8 mouse cellular contexts compared by ENCODE assay signal in genomic region chr8:71676803-71677202, GRCm38 (mm10). TPM values are rescaled to one million over a fixed set of nuclear protein-coding genes. Genes with fewer than 3 reads are reported as not detected.
A peak's percentile ranks its signal among the peaks of the same experiment; 100 is the strongest.
DNase-seq lines count a peak whose midpoint lies in the region; ATAC-seq and TF ChIP-seq lines count a peak whose summit lies in the region.

No protein-coding gene starts in this region.

- no peak for DNase-seq in lung, adult 2 months
- no peak for DNase-seq in lung, postnatal 10 days
- DNase-seq in retina, postnatal 1 day: no peak
- DNase-seq in layer of hippocampus, adult 9-11 months: no peak
- no peak for DNase-seq in testis, postnatal 14 days (ENCODE audit: low spot score)

- H3K27ac ChIP-seq in embryonic fibroblast, embryonic 13.5 days (ENCODE audit: insufficient read depth, low read length): no peak overlapping the region
- peak overlapping the region; percentile 82 for H3K27ac ChIP-seq in intestine, postnatal 0 days (ENCODE audit: low read depth, low read length)
- H3K27ac ChIP-seq in neural tube, embryonic 13.5 days (replicated peaks): no peak overlapping the region

- TF ChIP-seq CTCF in lung, adult 2 months (IDR thresholded peaks at IDR 0.05; ENCODE audit: insufficient read depth, low read length): no peak
- no peak for TF ChIP-seq CTCF in embryonic fibroblast, embryonic 13.5 days (IDR thresholded peaks at IDR 0.05; ENCODE audit: borderline replicate concordance, insufficient read depth, low read length)
- no peak for TF ChIP-seq CTCF in intestine, postnatal 0 days (IDR thresholded peaks at IDR 0.05; ENCODE audit: low read depth)

- 0 out of 2 replicates have a peak, but pooled peaks cover 5% of the 10 kb centered on the region for H3K36me3 ChIP-seq in intestine, postnatal 0 days (ENCODE audit: control insufficient read depth, insufficient read depth)
- H3K36me3 ChIP-seq in neural tube, embryonic 13.5 days: no peaks in the 10 kb centered on the region

- H3K9ac ChIP-seq in intestine, postnatal 0 days (ENCODE audit: low read depth, low read length): peak overlapping the region; percentile 58
- peak overlapping the region; percentile 78; the same call in 1 of the 2 replicates for H3K9ac ChIP-seq in neural tube, embryonic 13.5 days

- H3K4me2 ChIP-seq in intestine, postnatal 0 days (replicated peaks; ENCODE audit: low read depth): peak overlapping the region; percentile 90
- H3K4me2 ChIP-seq in neural tube, embryonic 13.5 days: peak overlapping the region; percentile 84

- ATAC-seq in intestine, postnatal 0 days: no peak
- ATAC-seq in neural tube, embryonic 13.5 days (ENCODE audit: low read depth): no peak

- TF ChIP-seq POLR2A in lung, adult 2 months (IDR thresholded peaks at IDR 0.05; ENCODE audit: borderline replicate concordance, extremely low read depth, low read depth, low read length): no peak
- no peak for TF ChIP-seq POLR2A in embryonic fibroblast, embryonic 13.5 days (IDR thresholded peaks at IDR 0.05; ENCODE audit: low read depth, low read length)

- peaks cover 3% of the 10 kb centered on the region for H3K27me3 ChIP-seq in intestine, postnatal 0 days (replicated peaks; ENCODE audit: control insufficient read depth, insufficient read depth, low read length)
- H3K27me3 ChIP-seq in neural tube, embryonic 13.5 days: peaks cover 81% of the 10 kb centered on the region

- peaks cover 7% of the 10 kb centered on the region for H3K4me1 ChIP-seq in lung, adult 2 months (ENCODE audit: control insufficient read depth, insufficient read depth, low read length)
- H3K4me1 ChIP-seq in embryonic fibroblast, embryonic 13.5 days (ENCODE audit: control insufficient read depth, insufficient read depth, low read length): peaks cover 7% of the 10 kb centered on the region
- H3K4me1 ChIP-seq in intestine, postnatal 0 days (replicated peaks; ENCODE audit: control insufficient read depth, insufficient read depth, low read length): no peaks in the 10 kb centered on the region; the same call in 1 of the 2 replicates
- peaks cover 32% of the 10 kb centered on the region for H3K4me1 ChIP-seq in neural tube, embryonic 13.5 days (replicated peaks)

- WGBS in lung, adult 2 months: 39% methylated on average over 9 of the region's 9 CpGs
- WGBS in intestine, postnatal 0 days: 53% methylated on average over 9 of the region's 9 CpGs
- WGBS in neural tube, embryonic 13.5 days: 52% methylated on average over 9 of the region's 9 CpGs

- no peaks in the 10 kb centered on the region for H3K9me3 ChIP-seq in intestine, postnatal 0 days (ENCODE audit: control insufficient read depth)
- no peaks in the 10 kb centered on the region for H3K9me3 ChIP-seq in neural tube, embryonic 13.5 days

- H3K4me3 ChIP-seq in lung, adult 2 months (replicated peaks; ENCODE audit: extremely low read depth, low read depth, low read length): peak overlapping the region; percentile 59
- H3K4me3 ChIP-seq in embryonic fibroblast, embryonic 13.5 days (ENCODE audit: insufficient read depth, low read length): peak overlapping the region; percentile 59; the same call in 1 of the 2 replicates
- peak overlapping the region; percentile 65 for H3K4me3 ChIP-seq in intestine, postnatal 0 days (ENCODE audit: low read depth, low read length)
- H3K4me3 ChIP-seq in neural tube, embryonic 13.5 days: peak overlapping the region; percentile 57

RNA-seq across cellular contexts. Expression of gene Jak3, which starts 0.7 kb away (rescaled TPM):
- 56.6 and 72.7 TPM in 2 replicates for polyA plus RNA-seq in lung, adult 2 months (2012; rRNA removed)
- polyA plus RNA-seq in embryonic fibroblast, embryonic 13.5 days (2011; ENCODE audit: insufficient read length, low read depth, missing spikeins): 5.0 and 6.1 TPM in 2 replicates
- 5.7 and 6.8 TPM in 2 replicates for polyA plus RNA-seq in intestine, postnatal 0 days (2015; fragmentation: Nextera tagmentation; extraction: Ambion mirVana)
- polyA plus RNA-seq in neural tube, embryonic 13.5 days (2015; fragmentation: Nextera tagmentation; extraction: Ambion mirVana): 3.9 and 4.0 TPM in 2 replicates

RNA-seq across cellular contexts. Expression of gene Unc13a, which starts 5.2 kb away (rescaled TPM):
- 0.25 and 0.32 TPM in 2 replicates for polyA plus RNA-seq in lung, adult 2 months (2012; rRNA removed)
- polyA plus RNA-seq in embryonic fibroblast, embryonic 13.5 days (2011; ENCODE audit: insufficient read length, low read depth, missing spikeins): 1.9 and 2.6 TPM in 2 replicates
- polyA plus RNA-seq in intestine, postnatal 0 days (2015; fragmentation: Nextera tagmentation; extraction: Ambion mirVana): 0.60 and 0.72 TPM in 2 replicates
- 16.6 and 17.7 TPM in 2 replicates for polyA plus RNA-seq in neural tube, embryonic 13.5 days (2015; fragmentation: Nextera tagmentation; extraction: Ambion mirVana)

RNA-seq across cellular contexts. Expression of gene Insl3, which starts 12.2 kb away (rescaled TPM):
- polyA plus RNA-seq in lung, adult 2 months (2012; rRNA removed): 58.5 and 60.7 TPM in 2 replicates
- polyA plus RNA-seq in embryonic fibroblast, embryonic 13.5 days (2011; ENCODE audit: insufficient read length, low read depth, missing spikeins): 1.4 TPM in 1 of 2 replicates, not detected in the other
- 2.5 and 3.0 TPM in 2 replicates for polyA plus RNA-seq in intestine, postnatal 0 days (2015; fragmentation: Nextera tagmentation; extraction: Ambion mirVana)
- 0.46 and 1.0 TPM in 2 replicates for polyA plus RNA-seq in neural tube, embryonic 13.5 days (2015; fragmentation: Nextera tagmentation; extraction: Ambion mirVana)

RNA-seq across cellular contexts. Expression of gene B3gnt3, which starts 24.8 kb away (rescaled TPM):
- polyA plus RNA-seq in lung, adult 2 months (2012; rRNA removed): 25.0 and 31.3 TPM in 2 replicates
- 0.67 and 1.1 TPM in 2 replicates for polyA plus RNA-seq in embryonic fibroblast, embryonic 13.5 days (2011; ENCODE audit: insufficient read length, low read depth, missing spikeins)
- polyA plus RNA-seq in intestine, postnatal 0 days (2015; fragmentation: Nextera tagmentation; extraction: Ambion mirVana): 30.5 and 33.5 TPM in 2 replicates
- polyA plus RNA-seq in neural tube, embryonic 13.5 days (2015; fragmentation: Nextera tagmentation; extraction: Ambion mirVana): 0.42 and 0.59 TPM in 2 replicates

RNA-seq across cellular contexts. Expression of gene Fcho1, which starts 48.7 kb away (rescaled TPM):
- polyA plus RNA-seq in lung, adult 2 months (2012; rRNA removed): 20.0 and 23.3 TPM in 2 replicates
- polyA plus RNA-seq in embryonic fibroblast, embryonic 13.5 days (2011; ENCODE audit: insufficient read length, low read depth, missing spikeins): not detected in 2 replicates
- 2.2 and 2.5 TPM in 2 replicates for polyA plus RNA-seq in intestine, postnatal 0 days (2015; fragmentation: Nextera tagmentation; extraction: Ambion mirVana)
- polyA plus RNA-seq in neural tube, embryonic 13.5 days (2015; fragmentation: Nextera tagmentation; extraction: Ambion mirVana): 54.2 and 55.0 TPM in 2 replicates

Comparison
In these comparisons a context has a peak if more than half of its experiments do, and no peak if none do; other contexts are left out.
1. RNA of gene Insl3, which starts 12.2 kb away (polyA plus RNA-seq): 58.5 to 60.7 TPM in lung, adult 2 months; 2.5 to 3.0 TPM in intestine, postnatal 0 days, 1.4 TPM in embryonic fibroblast, embryonic 13.5 days and 0.46 to 1.0 TPM in neural tube, embryonic 13.5 days; every median in the first group is over 10 times any median in the second.
2. Peak in every context shown above with its lines, with median percentiles within 50 percentile points of each other: H3K4me3 ChIP-seq.